Mouse (Mus musculus) thymus, postnatal 14 days (tissue): Measurements from ENCODE around the gene Ctps2.

Experiments
- DNase-seq: peaks from one replicate; pipeline ENCODE4 v3.0.0; 2021

Ctps2 gene

DNA sequence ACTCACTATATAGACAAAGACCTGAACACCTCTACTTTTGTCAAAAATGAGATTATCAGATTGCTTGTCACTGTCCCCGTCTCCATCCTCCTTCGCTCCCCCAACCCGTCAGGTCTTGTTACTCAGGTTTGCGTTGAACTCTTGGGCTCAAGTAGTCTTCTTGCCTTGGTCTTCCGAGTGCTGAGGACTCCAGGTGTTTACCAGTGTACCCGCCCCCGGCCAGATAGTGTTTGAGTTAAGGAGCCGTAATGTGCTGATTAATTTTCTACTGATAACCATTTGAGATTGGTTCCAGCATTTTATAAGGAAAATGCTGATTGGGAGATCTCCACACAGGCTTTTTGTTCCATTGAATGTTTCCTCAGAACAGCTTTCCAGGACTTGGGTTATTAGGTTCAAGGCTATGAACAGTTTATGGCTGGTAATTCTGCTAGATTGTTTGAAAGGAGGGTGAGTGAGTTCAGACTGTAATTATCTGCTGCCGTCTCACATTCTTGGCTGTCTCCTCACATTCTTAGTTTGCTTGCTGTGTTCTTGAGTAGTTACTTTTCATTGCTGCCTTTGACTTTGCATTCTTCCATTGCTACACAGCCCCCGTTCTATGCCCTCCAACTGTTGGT is 85.9 kb downstream of the Ctps2 start:
- no peak for DNase-seq

DNA sequence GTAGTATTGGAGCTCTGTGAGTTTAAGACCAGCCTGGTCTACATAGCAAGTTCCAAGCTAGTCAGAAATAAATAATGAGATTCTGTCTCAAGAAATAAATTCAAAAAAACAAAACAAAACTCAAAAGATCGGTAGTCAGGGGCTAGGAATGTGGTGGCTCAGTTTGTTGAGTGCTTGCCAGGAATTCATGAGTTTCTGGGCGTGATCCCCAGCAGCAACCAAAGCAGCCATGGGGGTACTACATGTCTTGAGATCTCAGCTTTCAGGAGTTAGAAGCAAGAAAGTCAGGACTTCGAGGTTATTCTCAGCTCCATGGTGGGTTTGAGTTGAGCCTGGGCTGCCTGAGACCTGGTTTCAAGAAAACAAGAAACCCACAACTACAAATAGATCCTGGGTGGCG is 90.4 kb downstream of the Ctps2 start:
- DNase-seq: no peak

DNA sequence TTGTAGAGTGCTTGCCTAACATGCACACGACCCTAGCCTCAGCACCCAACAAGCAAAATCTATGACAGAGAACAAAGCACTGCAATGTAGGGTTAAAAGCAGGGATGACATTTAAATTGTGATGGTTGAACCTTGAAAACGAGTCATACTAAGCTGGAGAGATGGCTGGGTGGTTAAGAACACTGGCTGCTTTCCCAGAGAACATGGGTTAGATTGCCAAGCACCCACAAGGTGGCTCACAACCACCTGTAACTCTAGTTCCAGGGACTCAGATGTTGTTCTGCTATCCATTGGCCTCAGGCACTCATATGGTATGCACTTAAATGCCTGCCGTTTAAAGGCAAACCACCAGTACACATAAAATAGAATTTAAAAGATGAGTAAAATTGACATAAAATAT is 91.1 kb downstream of the Ctps2 start:
- DNase-seq: no peak

DNA sequence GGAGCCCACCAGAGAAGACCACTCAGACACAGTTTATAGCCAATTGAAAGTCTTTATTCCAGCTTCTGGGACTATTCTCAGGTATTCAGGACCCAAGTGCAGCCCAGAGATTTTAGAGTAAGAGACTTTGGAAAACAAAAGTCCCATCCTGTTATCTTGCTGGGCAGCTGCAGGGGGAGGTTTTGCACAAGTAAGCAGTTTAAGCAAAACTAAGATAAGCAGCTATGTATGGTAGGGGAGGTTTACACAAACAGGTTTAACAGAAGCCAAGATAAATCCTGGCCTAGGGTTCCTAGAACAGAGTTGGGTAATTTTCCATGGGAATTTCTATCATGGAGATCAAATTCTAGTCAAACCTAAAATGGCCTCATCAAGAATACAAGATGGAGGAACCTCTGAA is 126.8 kb downstream of the Ctps2 start:
- no peak for DNase-seq

DNA sequence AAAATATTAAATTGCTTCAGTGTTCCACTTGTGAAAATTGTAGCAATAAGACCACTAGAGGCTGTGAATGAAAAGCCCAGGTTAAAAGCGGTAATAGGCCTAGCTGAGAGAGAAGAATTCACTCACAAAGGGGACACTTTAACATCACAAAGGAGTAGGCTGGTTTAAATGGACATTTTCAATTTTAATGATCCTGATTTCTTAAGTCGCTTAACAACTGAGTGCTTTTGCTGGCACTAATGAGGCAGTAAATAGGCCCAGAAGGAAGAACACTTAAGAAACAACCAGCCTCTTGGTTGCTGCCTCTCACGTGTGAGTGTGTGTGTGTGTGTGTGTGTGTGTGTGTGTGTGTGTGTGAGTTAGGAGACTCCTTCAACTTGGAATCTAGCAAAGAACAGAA is 137.7 kb downstream of the Ctps2 start:
- no peak for DNase-seq

DNA sequence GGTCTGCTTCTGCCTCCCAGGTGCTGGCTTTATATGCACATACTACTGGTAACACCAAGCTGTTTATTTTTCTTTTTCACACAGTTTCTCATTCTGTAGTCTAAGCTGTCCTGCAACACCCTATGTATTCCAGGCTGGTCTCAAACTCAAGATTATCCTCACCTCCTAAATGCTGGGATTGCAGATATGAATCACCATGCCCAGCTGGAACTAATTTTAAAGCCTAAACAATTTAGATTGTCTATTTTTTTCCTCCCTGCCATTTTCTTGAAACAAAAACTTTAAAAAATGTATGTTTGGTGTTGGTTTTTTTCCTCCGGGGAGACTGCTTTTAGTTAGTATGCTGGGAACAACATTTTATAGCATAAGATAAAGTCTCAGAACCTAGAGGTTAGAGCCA is 141.7 kb downstream of the Ctps2 start:
- no peak for DNase-seq

DNA sequence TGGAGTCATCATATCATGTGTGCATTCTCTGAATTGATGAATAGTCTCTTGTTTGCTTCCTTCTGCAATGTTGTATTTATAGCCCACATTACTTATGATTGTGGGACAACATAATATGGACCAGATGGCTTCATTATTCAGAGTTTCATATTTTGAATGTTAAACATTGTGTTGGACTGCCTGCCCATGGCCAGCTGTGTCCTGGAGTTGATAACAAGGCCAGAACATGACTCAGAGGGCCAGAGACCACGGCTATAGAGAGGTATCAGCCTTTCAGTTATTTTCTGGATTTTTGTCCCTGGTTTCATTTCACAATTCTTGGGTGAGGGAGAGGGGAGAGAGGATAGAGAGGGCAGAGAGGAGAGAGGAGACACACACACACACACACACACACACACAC is 162.9 kb downstream of the Ctps2 start:
- no peak for DNase-seq
